Mouse (Mus musculus) splenic B cell, adult 2 months (primary cell): ENCODE data around the gene Mobp.
"Not testable (repeated sequence)": the region's sequence is repeated elsewhere in the genome, so short reads cannot be mapped to it uniquely, and the experiment has no call there.

ENCODE experiments used
- DNase-seq: peaks from one replicate; pipeline ENCODE4 v3.0.0-alpha.2; 2011; ENCODE audit warnings: low read depth, low spot score
- H3K27me3 ChIP-seq: 2 replicates; pipeline ENCODE4 v1.6.1; 2012; ENCODE audit warnings: mild to moderate bottlenecking, low read length, moderate library complexity, mixed read lengths; ENCODE audit not compliant: control insufficient read depth, poor library complexity, insufficient read depth, severe bottlenecking
- H3K36me3 ChIP-seq: 2 replicates; pipeline ENCODE4 v1.6.1; 2012; ENCODE audit warnings: mild to moderate bottlenecking, low read length, moderate library complexity, mixed read lengths; ENCODE audit not compliant: control insufficient read depth, poor library complexity, insufficient read depth, severe bottlenecking

Mobp gene

GRCm38 (mm10) chr9:120149222-120149828 lies at the start of gene Mobp:
Gene Mobp, plus strand, starts transcription at chr9:120149707.
- Histone ChIP-seq H3K36me3 (no peaks in the 10 kb centered on the region), H3K27me3 (no peaks in the 10 kb centered on the region)
- no peak for DNase-seq

- DNase-seq, result peak; percentile 50
- Histone ChIP-seq H3K36me3 (no peaks in the 10 kb centered on the region), H3K27me3 (no peaks in the 10 kb centered on the region)
Measured at GRCm38 (mm10) chr9:120101165-120101564, 48.3 kb upstream of the Mobp start.

GRCm38 (mm10) chr9:120108953-120109352 lies 40.6 kb upstream of the Mobp start:
- not testable (repeated sequence) for H3K36me3 ChIP-seq, H3K27me3 ChIP-seq, DNase-seq

- DNase-seq, result peak; percentile 95
- Histone ChIP-seq H3K27me3 (no peaks in the 10 kb centered on the region), H3K36me3 (no peaks in the 10 kb centered on the region)
Measured at GRCm38 (mm10) chr9:120110211-120111018, 39.1 kb upstream of the Mobp start, which contains the start of gene Slc25a38. Gene Slc25a38, plus strand, starts transcription at chr9:120110374.

GRCm38 (mm10) chr9:120111156-120111945 lies 38.2 kb upstream of the Mobp start:
- no peak for DNase-seq
- Histone ChIP-seq H3K36me3 (no peaks in the 10 kb centered on the region), H3K27me3 (no peaks in the 10 kb centered on the region)

- no peaks in the 10 kb centered on the region for H3K36me3 ChIP-seq
- no peaks in the 10 kb centered on the region for H3K27me3 ChIP-seq
- no peak for DNase-seq
Measured at GRCm38 (mm10) chr9:120112472-120112871, 37.0 kb upstream of the Mobp start.

GRCm38 (mm10) chr9:120113456-120113855 lies 36.1 kb upstream of the Mobp start:
- DNase-seq, result no peak
- no peaks in the 10 kb centered on the region for H3K36me3 ChIP-seq
- H3K27me3 ChIP-seq, result no peaks in the 10 kb centered on the region

GRCm38 (mm10) chr9:120114051-120114788 lies 35.3 kb upstream of the Mobp start:
- no peak for DNase-seq
- H3K36me3 ChIP-seq, result 0 out of 2 replicates have a peak, but pooled peaks cover 1% of the 10 kb centered on the region
- no peaks in the 10 kb centered on the region for H3K27me3 ChIP-seq

- no peaks in the 10 kb centered on the region for H3K27me3 ChIP-seq
- no peak for DNase-seq
- H3K36me3 ChIP-seq, result 0 out of 2 replicates have a peak, but pooled peaks cover 3% of the 10 kb centered on the region
Measured at GRCm38 (mm10) chr9:120114789-120115151, 34.7 kb upstream of the Mobp start.

- 0 out of 2 replicates have a peak, but pooled peaks cover 3% of the 10 kb centered on the region for H3K36me3 ChIP-seq
- H3K27me3 ChIP-seq, result no peaks in the 10 kb centered on the region
- DNase-seq, result no peak
Measured at GRCm38 (mm10) chr9:120115580-120115979, 33.9 kb upstream of the Mobp start.

GRCm38 (mm10) chr9:120116184-120116624 lies 33.3 kb upstream of the Mobp start:
- no peaks in the 10 kb centered on the region for H3K27me3 ChIP-seq
- DNase-seq, result no peak
- peaks cover 3% of the 10 kb centered on the region; the same call in 1 of the 2 replicates for H3K36me3 ChIP-seq

- Histone ChIP-seq H3K27me3 (no peaks in the 10 kb centered on the region), H3K36me3 (peaks cover 8% of the 10 kb centered on the region; the same call in 1 of the 2 replicates)
- DNase-seq, result no peak
Measured at GRCm38 (mm10) chr9:120118212-120118611, 31.3 kb upstream of the Mobp start.

- peaks cover 11% of the 10 kb centered on the region for H3K36me3 ChIP-seq
- no peak for DNase-seq
- no peaks in the 10 kb centered on the region for H3K27me3 ChIP-seq
Measured at GRCm38 (mm10) chr9:120120503-120120902, 29.0 kb upstream of the Mobp start.

GRCm38 (mm10) chr9:120126868-120127267 lies 22.6 kb upstream of the Mobp start:
- Histone ChIP-seq H3K36me3 (peaks cover 13% of the 10 kb centered on the region), H3K27me3 (no peaks in the 10 kb centered on the region)
- DNase-seq, result no peak
